Mouse (Mus musculus) erythroblast, adult 5-6 weeks (primary cell): ENCODE data around the gene Gm10310. TPM values are rescaled to one million over a fixed set of nuclear protein-coding genes. Genes with fewer than 3 reads are reported as not detected.
"Not testable (repeated sequence)": the region's sequence is repeated elsewhere in the genome, so short reads cannot be mapped to it uniquely, and the experiment has no call there.

Experiments used
- ATAC-seq: replicated peaks from 2 replicates; pipeline ENCODE4 v1.8.0; 2016; ENCODE audit warnings: moderate number of reproducible peaks, mild to moderate bottlenecking, moderate TSS enrichment, inconsistent platforms; ENCODE audit not compliant: poor library complexity, low FRiP score, severe bottlenecking
- total RNA-seq, 2 experiments: library from RNA; stranded (forward) in 1 of 2; stranded (reverse) in 1 of 2; fragments of 150-400 nt in 1 of 2; fragments of 200-764, 138-1000 nt in 1 of 2; gene quantifications; 2 replicates each; pipeline versions ENCODE4 v1.2.3 to v1.2.4; 2015 to 2017; ENCODE audit warnings: low replicate concordance in 2 of 2

Gm10310 gene
- total RNA-seq (2015; ENCODE audit: low replicate concordance) (not detected in 2 replicates), total RNA-seq (2017; ENCODE audit: low replicate concordance) (0.84 TPM in 1 of 2 replicates, not detected in the other)

- not testable (repeated sequence) for ATAC-seq
Measured at GRCm38 (mm10) chr10:129984962-129985361, at the start of gene Gm10310. Gm10310 (minus strand) TSS chr10:129985062.

- ATAC-seq, result no peak
Measured at GRCm38 (mm10) chr10:130030048-130030447, 45.2 kb upstream of the Gm10310 start, which contains the start of gene Olfr821. Olfr821 (plus strand) TSS chr10:130030348.

GRCm38 (mm10) chr10:130012321-130012720 is 27.5 kb upstream of the Gm10310 start, which contains the start of gene Olfr820:
Olfr820 (plus strand) TSS chr10:130012621.
- ATAC-seq, result no peak

GRCm38 (mm10) chr10:130005366-130005765 is 20.5 kb upstream of the Gm10310 start:
- ATAC-seq, result not testable (repeated sequence)

- not testable (repeated sequence) for ATAC-seq
Measured at GRCm38 (mm10) chr10:130004104-130004503, 19.2 kb upstream of the Gm10310 start.

GRCm38 (mm10) chr10:129981867-129982266 is 3.0 kb downstream of the Gm10310 start:
- ATAC-seq, result not testable (repeated sequence)

- not testable (repeated sequence) for ATAC-seq
Measured at GRCm38 (mm10) chr10:129976040-129976439, 8.8 kb downstream of the Gm10310 start, which contains the start of gene Olfr247. Olfr247 (minus strand) TSS chr10:129976140.

- ATAC-seq, result not testable (repeated sequence)
Measured at GRCm38 (mm10) chr10:129972994-129973393, 11.9 kb downstream of the Gm10310 start.

GRCm38 (mm10) chr10:129967166-129967565 is 17.7 kb downstream of the Gm10310 start, which contains the start of gene Olfr819:
Olfr819 (minus strand) TSS chr10:129967266.
- ATAC-seq, result not testable (repeated sequence)

GRCm38 (mm10) chr10:129966232-129966631 is 18.6 kb downstream of the Gm10310 start:
- not testable (repeated sequence) for ATAC-seq

- no peak for ATAC-seq
Measured at GRCm38 (mm10) chr10:129949000-129949399, 35.9 kb downstream of the Gm10310 start, which contains the start of gene Olfr818. Olfr818 (minus strand) TSS chr10:129949100.

Other genes with a start within 250 kb of the Gm10310 start
- gene Olfr806, start 243.1 kb downstream of the Gm10310 start, total RNA-seq (2015; ENCODE audit: low replicate concordance), result not detected in 2 replicates
- 0.56 TPM in 1 of 2 replicates, not detected in the other for gene Olfr806, start 243.1 kb downstream of the Gm10310 start, total RNA-seq (2017; ENCODE audit: low replicate concordance)
- gene Olfr807, start 227.3 kb downstream of the Gm10310 start, total RNA-seq (2015; ENCODE audit: low replicate concordance), result not detected in 2 replicates
- gene Olfr807, start 227.3 kb downstream of the Gm10310 start, total RNA-seq (2017; ENCODE audit: low replicate concordance), result not detected in 2 replicates
- gene Olfr808, start 219.6 kb downstream of the Gm10310 start, total RNA-seq (2015; ENCODE audit: low replicate concordance), result not detected in 2 replicates
- not detected in 2 replicates for gene Olfr808, start 219.6 kb downstream of the Gm10310 start, total RNA-seq (2017; ENCODE audit: low replicate concordance)
- not detected in 2 replicates for gene Olfr809, start 210.4 kb downstream of the Gm10310 start, total RNA-seq (2015; ENCODE audit: low replicate concordance)
- 0.43 TPM in 1 of 2 replicates, not detected in the other for gene Olfr809, start 210.4 kb downstream of the Gm10310 start, total RNA-seq (2017; ENCODE audit: low replicate concordance)
- not detected in 2 replicates for gene Olfr810, start 190.1 kb downstream of the Gm10310 start, total RNA-seq (2015; ENCODE audit: low replicate concordance)
- not detected in 2 replicates for gene Olfr810, start 190.1 kb downstream of the Gm10310 start, total RNA-seq (2017; ENCODE audit: low replicate concordance)
- not detected in 2 replicates for gene Olfr811, start 180.7 kb downstream of the Gm10310 start, total RNA-seq (2015; ENCODE audit: low replicate concordance)
- not detected in 2 replicates for gene Olfr811, start 180.7 kb downstream of the Gm10310 start, total RNA-seq (2017; ENCODE audit: low replicate concordance)
- not detected in 2 replicates for gene Olfr812, start 139.0 kb downstream of the Gm10310 start, total RNA-seq (2015; ENCODE audit: low replicate concordance)
- not detected in 2 replicates for gene Olfr812, start 139.0 kb downstream of the Gm10310 start, total RNA-seq (2017; ENCODE audit: low replicate concordance)
- not detected in 2 replicates for gene Olfr813, start 129.7 kb downstream of the Gm10310 start, total RNA-seq (2015; ENCODE audit: low replicate concordance)
- gene Olfr813, start 129.7 kb downstream of the Gm10310 start, total RNA-seq (2017; ENCODE audit: low replicate concordance), result not detected in 2 replicates
- gene Olfr814, start 105.2 kb downstream of the Gm10310 start, total RNA-seq (2015; ENCODE audit: low replicate concordance), result not detected in 2 replicates
- gene Olfr814, start 105.2 kb downstream of the Gm10310 start, total RNA-seq (2017; ENCODE audit: low replicate concordance), result not detected in 2 replicates
- gene Olfr815, start 79.2 kb downstream of the Gm10310 start, total RNA-seq (2015; ENCODE audit: low replicate concordance), result not detected in 2 replicates
- gene Olfr815, start 79.2 kb downstream of the Gm10310 start, total RNA-seq (2017; ENCODE audit: low replicate concordance), result not detected in 2 replicates
- not detected in 2 replicates for gene Olfr816, start 69.5 kb downstream of the Gm10310 start, total RNA-seq (2015; ENCODE audit: low replicate concordance)
- 0.26 TPM in 1 of 2 replicates, not detected in the other for gene Olfr816, start 69.5 kb downstream of the Gm10310 start, total RNA-seq (2017; ENCODE audit: low replicate concordance)
- gene Olfr818, start 36.0 kb downstream of the Gm10310 start, total RNA-seq (2015; ENCODE audit: low replicate concordance), result not detected in 2 replicates
- 3.1 TPM in 1 of 2 replicates, not detected in the other for gene Olfr818, start 36.0 kb downstream of the Gm10310 start, total RNA-seq (2017; ENCODE audit: low replicate concordance)
- gene Olfr819, start 17.8 kb downstream of the Gm10310 start, total RNA-seq (2015; ENCODE audit: low replicate concordance), result not detected in 2 replicates
- gene Olfr819, start 17.8 kb downstream of the Gm10310 start, total RNA-seq (2017; ENCODE audit: low replicate concordance), result not detected in 2 replicates
- not detected in 2 replicates for gene Olfr247, start 8.9 kb downstream of the Gm10310 start, total RNA-seq (2015; ENCODE audit: low replicate concordance)
- 0.85 TPM in 1 of 2 replicates, not detected in the other for gene Olfr247, start 8.9 kb downstream of the Gm10310 start, total RNA-seq (2017; ENCODE audit: low replicate concordance)
- not detected in 2 replicates for gene Olfr820, start 27.6 kb upstream of the Gm10310 start, total RNA-seq (2015; ENCODE audit: low replicate concordance)
- not detected in 2 replicates for gene Olfr820, start 27.6 kb upstream of the Gm10310 start, total RNA-seq (2017; ENCODE audit: low replicate concordance)
- not detected in 2 replicates for gene Olfr821, start 45.3 kb upstream of the Gm10310 start, total RNA-seq (2015; ENCODE audit: low replicate concordance)
- gene Olfr821, start 45.3 kb upstream of the Gm10310 start, total RNA-seq (2017; ENCODE audit: low replicate concordance), result not detected in 2 replicates
- not detected in 2 replicates for gene Olfr822, start 86.1 kb upstream of the Gm10310 start, total RNA-seq (2015; ENCODE audit: low replicate concordance)
- gene Olfr822, start 86.1 kb upstream of the Gm10310 start, total RNA-seq (2017; ENCODE audit: low replicate concordance), result not detected in 2 replicates
- gene Olfr823, start 130.3 kb upstream of the Gm10310 start, total RNA-seq (2015; ENCODE audit: low replicate concordance), result not detected in 2 replicates
- gene Olfr823, start 130.3 kb upstream of the Gm10310 start, total RNA-seq (2017; ENCODE audit: low replicate concordance), result not detected in 2 replicates
- not detected in 2 replicates for gene Olfr824, start 144.9 kb upstream of the Gm10310 start, total RNA-seq (2015; ENCODE audit: low replicate concordance)
- gene Olfr824, start 144.9 kb upstream of the Gm10310 start, total RNA-seq (2017; ENCODE audit: low replicate concordance), result not detected in 2 replicates
- not detected in 2 replicates for gene Olfr825, start 181.7 kb upstream of the Gm10310 start, total RNA-seq (2015; ENCODE audit: low replicate concordance)
- gene Olfr825, start 181.7 kb upstream of the Gm10310 start, total RNA-seq (2017; ENCODE audit: low replicate concordance), result not detected in 2 replicates
- not detected in 2 replicates for gene Olfr826, start 199.1 kb upstream of the Gm10310 start, total RNA-seq (2015; ENCODE audit: low replicate concordance)
- not detected in 2 replicates for gene Olfr826, start 199.1 kb upstream of the Gm10310 start, total RNA-seq (2017; ENCODE audit: low replicate concordance)
- gene Olfr827, start 229.3 kb upstream of the Gm10310 start, total RNA-seq (2015; ENCODE audit: low replicate concordance), result not detected in 2 replicates
- gene Olfr827, start 229.3 kb upstream of the Gm10310 start, total RNA-seq (2017; ENCODE audit: low replicate concordance), result not detected in 2 replicates